Mouse (Mus musculus) brain, embryonic 14.5 days (tissue): ENCODE results near the gene Bpgm. TPM values are rescaled to one million over a fixed set of nuclear protein-coding genes. Genes with fewer than 3 reads are reported as not detected.

ENCODE experiments used
- DNase-seq: peaks from one replicate; pipeline ENCODE4 v3.0.0-alpha.2; 2011; ENCODE audit warnings: low read depth
- CTCF ChIP-seq: fragments of 200-500 bp; IDR thresholded peaks from 2 replicates; pipeline ENCODE4 v1.5.1; 2012; ENCODE audit warnings: inconsistent platforms, mild to moderate bottlenecking, moderate library complexity, borderline replicate concordance; ENCODE audit not compliant: insufficient read depth, insufficient read length; ENCODE audit errors: extremely low read depth
- POLR2A ChIP-seq: fragments of 200-500 bp; IDR thresholded peaks from 2 replicates; pipeline ENCODE4 v1.6.1; 2012; ENCODE audit warnings: mild to moderate bottlenecking, inconsistent platforms, borderline replicate concordance; ENCODE audit not compliant: poor library complexity, insufficient read depth, insufficient read length, severe bottlenecking; ENCODE audit errors: extremely low read depth
- polyA plus RNA-seq: library from polyadenylated mRNA; depleted of rRNA; stranded (reverse); fragments of >200 nt; gene quantifications from 2 replicates; pipeline ENCODE4 v1.2.3, GENCODE M21; 2012; rRNA removed

Bpgm gene
- polyA plus RNA-seq, 1 experiment = 89.7 TPM

DNA sequence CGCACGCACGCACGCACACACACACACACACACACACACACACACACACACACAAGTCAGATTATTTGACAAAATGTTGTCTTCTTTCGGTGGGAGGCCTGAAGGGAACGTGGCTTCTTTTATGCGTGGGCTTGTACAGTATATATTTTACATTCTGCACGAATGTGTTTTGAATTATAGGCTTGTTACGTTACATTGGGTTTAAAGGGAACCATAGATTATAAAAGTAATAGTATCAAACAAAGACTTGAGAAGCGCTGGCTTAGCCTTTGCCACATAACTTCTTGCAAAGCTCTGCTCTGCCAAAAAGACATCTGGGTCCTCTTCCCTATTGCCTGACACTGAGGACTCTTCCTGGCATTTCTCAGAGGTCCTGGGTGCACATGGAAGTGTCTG is 68.2 kb downstream of the Bpgm start:
- TF ChIP-seq CTCF = no peak
- no peak for TF ChIP-seq POLR2A
- no peak for DNase-seq

DNA sequence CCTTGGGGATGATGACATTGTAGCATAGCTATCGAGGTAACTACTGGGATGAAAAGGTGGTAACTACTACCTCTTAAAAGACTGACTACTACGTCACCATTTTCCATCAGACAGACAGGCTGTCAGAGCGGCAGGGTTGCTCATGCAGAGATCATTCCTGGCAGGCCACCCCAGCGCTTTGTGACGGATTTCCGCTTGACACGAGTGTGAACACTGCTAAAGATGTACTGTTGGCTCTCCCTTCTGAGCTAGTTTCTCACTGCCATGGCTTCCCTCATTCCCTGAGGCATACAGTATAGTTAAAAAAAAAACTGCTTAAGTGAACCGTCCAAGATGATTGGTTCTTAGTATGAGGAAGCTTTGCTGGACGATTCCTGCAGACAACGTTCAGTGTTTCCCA is 69.3 kb downstream of the Bpgm start:
- DNase-seq = peak; percentile 62
- TF ChIP-seq POLR2A (no peak), CTCF (no peak)

DNA sequence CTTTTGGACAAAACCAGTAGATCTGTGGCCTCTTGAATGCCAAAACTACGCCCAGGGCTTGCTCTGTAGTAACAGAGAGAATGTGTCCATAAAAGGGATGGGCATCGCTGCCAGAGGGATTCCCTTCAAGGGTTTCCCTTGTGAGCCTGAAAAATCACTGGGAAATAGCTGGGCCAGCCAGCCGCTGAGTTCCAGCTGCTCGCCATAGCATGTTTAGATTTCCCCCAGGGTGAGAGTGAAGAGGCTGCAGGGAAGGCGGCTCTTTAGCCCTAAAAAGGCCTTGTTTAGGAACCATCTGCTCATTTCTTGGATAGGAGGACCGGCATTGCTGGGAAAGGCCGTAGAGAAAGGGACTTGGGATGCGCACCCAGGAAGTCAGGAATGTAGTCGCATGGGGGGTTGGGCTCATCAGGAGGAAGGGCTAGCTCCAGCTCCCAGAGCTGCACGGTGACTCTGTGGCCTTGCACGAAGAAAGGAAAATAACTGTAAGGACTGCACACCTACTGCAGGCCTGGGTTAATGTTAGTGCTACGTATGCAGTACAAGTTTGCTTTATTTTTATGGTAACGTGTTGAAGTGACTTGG is 72.5 kb downstream of the Bpgm start:
- TF ChIP-seq CTCF = no peak
- no peak for TF ChIP-seq POLR2A
- peak; percentile 28 for DNase-seq

DNA sequence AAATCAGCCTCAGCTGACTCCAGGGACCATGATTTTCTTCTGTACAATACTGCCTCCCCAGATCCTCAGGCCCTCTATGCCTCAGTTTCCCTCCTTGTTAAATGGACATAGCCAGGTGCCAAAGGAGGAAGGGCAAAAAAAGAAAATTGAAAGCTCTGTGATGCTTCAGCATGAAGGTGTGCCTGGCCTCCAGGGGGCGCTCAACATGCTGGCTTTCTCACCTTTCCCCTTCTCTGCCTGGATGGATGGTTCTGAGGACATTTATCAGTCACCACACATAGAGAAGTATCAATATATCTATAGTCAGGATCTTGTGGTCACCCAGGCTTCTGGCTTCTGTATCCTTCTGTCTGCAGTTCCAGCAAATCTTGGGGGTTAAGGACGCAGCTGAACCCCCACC is 73.0 kb downstream of the Bpgm start:
- DNase-seq = peak; percentile 37
- TF ChIP-seq POLR2A (no peak), CTCF (peak; percentile 75)

- no peak for TF ChIP-seq POLR2A
- no peak for TF ChIP-seq CTCF
- DNase-seq = no peak
These were observed 76.6 kb downstream of the Bpgm start for GRCm38 (mm10) chr6:34552489-34553157.

- TF ChIP-seq CTCF (no peak), POLR2A (no peak)
- no peak for DNase-seq
These were observed 78.4 kb downstream of the Bpgm start for GRCm38 (mm10) chr6:34554291-34554997.

Other genes with a start within 250 kb of the Bpgm start
- gene Akr1b3, start 158.7 kb upstream of the Bpgm start, polyA plus RNA-seq = 88.4 and 99.9 TPM in 2 replicates
- gene Akr1b8, start 122.1 kb upstream of the Bpgm start, polyA plus RNA-seq = 3.1 and 3.9 TPM in 2 replicates
- gene Akr1b10, start 92.0 kb upstream of the Bpgm start, polyA plus RNA-seq = 6.7 and 7.3 TPM in 2 replicates
- 0.05 TPM in 1 of 2 replicates, not detected in the other for gene Akr1b7, start 63.9 kb upstream of the Bpgm start, polyA plus RNA-seq
- 32.9 and 46.2 TPM in 2 replicates for gene Cald1, start 122.3 kb downstream of the Bpgm start, polyA plus RNA-seq